Mouse (Mus musculus) mature B cell (primary cell): Measurements from ENCODE around the gene Cdkn2a.

ENCODE experiments used
- in situ Hi-C: fragments of 300-500 bp; cut with MboI; formaldehyde crosslinking; loops from 2 replicates; pipeline ENCODE4 v1.14.3; 2019

Gene Cdkn2a

GRCm38 (mm10) chr4:89279641-89280040, 14.8 kb downstream of the Cdkn2a start:
- in situ Hi-C loops = loop anchor here (25.0 kb wide), 2 partner anchors 117 to 417 kb away; partner anchors contain the start of gene Ifna1

GRCm38 (mm10) chr4:89277381-89277940, 17.0 kb downstream of the Cdkn2a start:
- in situ Hi-C loops = loop anchor here (25.0 kb wide), 2 partner anchors 115 to 415 kb away; partner anchors contain the start of gene Ifna1

GRCm38 (mm10) chr4:89276669-89277219, 17.7 kb downstream of the Cdkn2a start:
- in situ Hi-C loops = loop anchor here (25.0 kb wide), 2 partner anchors 114 to 414 kb away; partner anchors contain the start of gene Ifna1

- in situ Hi-C loops = loop anchor here (25.0 kb wide), 2 partner anchors 114 to 414 kb away; partner anchors contain the start of gene Ifna1
These were observed 18.5 kb downstream of the Cdkn2a start for GRCm38 (mm10) chr4:89275811-89276584.

- in situ Hi-C loops = loop anchor here (25.0 kb wide), 2 partner anchors 113 to 413 kb away; partner anchors contain the start of gene Ifna1
These were observed 19.5 kb downstream of the Cdkn2a start for GRCm38 (mm10) chr4:89274829-89275548.

- in situ Hi-C loops = no loop called here
These were observed 20.4 kb downstream of the Cdkn2a start for GRCm38 (mm10) chr4:89274006-89274405.

GRCm38 (mm10) chr4:89273585-89273984, 20.9 kb downstream of the Cdkn2a start:
- in situ Hi-C loops = no loop called here

GRCm38 (mm10) chr4:89272961-89273540, 21.4 kb downstream of the Cdkn2a start:
- in situ Hi-C loops = no loop called here

GRCm38 (mm10) chr4:89272101-89272718, 22.2 kb downstream of the Cdkn2a start:
- in situ Hi-C loops = no loop called here

- in situ Hi-C loops = no loop called here
These were observed 36.7 kb downstream of the Cdkn2a start for GRCm38 (mm10) chr4:89257768-89258167.

GRCm38 (mm10) chr4:89234446-89234845, 60.0 kb downstream of the Cdkn2a start:
- in situ Hi-C loops = no loop called here
